Mouse (Mus musculus) urinary bladder, postnatal 36 days (tissue): ENCODE results near the gene Zfhx3.

Experiments
- DNase-seq, 2 experiments: peaks; one replicate each; pipeline ENCODE4 v3.0.0; 2022; ENCODE audit warnings: low spot score in 2 of 2, mixed read lengths in 1 of 2

Zfhx3 gene

GRCm38 (mm10) chr8:108854444-108855102 lies 912.1 kb downstream of the Zfhx3 start:
- no peak for DNase-seq

- no peak for DNase-seq
Measured at GRCm38 (mm10) chr8:108859001-108859400, 916.6 kb downstream of the Zfhx3 start.

GRCm38 (mm10) chr8:108859983-108860382 lies 917.5 kb downstream of the Zfhx3 start:
- DNase-seq = no peak

GRCm38 (mm10) chr8:108863440-108863839 lies 921.0 kb downstream of the Zfhx3 start:
- no peak for DNase-seq

- no peak for DNase-seq
Measured at GRCm38 (mm10) chr8:108866430-108866829, 924.0 kb downstream of the Zfhx3 start.

- no peak for DNase-seq
Measured at GRCm38 (mm10) chr8:108867482-108868258, 925.2 kb downstream of the Zfhx3 start.

- no peak for DNase-seq
Measured at GRCm38 (mm10) chr8:108868259-108869090, 926.0 kb downstream of the Zfhx3 start.

GRCm38 (mm10) chr8:108869420-108869819 lies 927.0 kb downstream of the Zfhx3 start:
- DNase-seq = no peak

- no peak for DNase-seq
Measured at GRCm38 (mm10) chr8:108869935-108870334, 927.5 kb downstream of the Zfhx3 start.

GRCm38 (mm10) chr8:108870371-108870770 lies 927.9 kb downstream of the Zfhx3 start:
- DNase-seq = no peak

GRCm38 (mm10) chr8:108875722-108876121 lies 933.3 kb downstream of the Zfhx3 start:
- no peak for DNase-seq

- DNase-seq = no peak
Measured at GRCm38 (mm10) chr8:108880101-108880500, 937.7 kb downstream of the Zfhx3 start.

GRCm38 (mm10) chr8:108881336-108881735 lies 938.9 kb downstream of the Zfhx3 start:
- DNase-seq = no peak

- DNase-seq = no peak
Measured at GRCm38 (mm10) chr8:108882073-108882472, 939.6 kb downstream of the Zfhx3 start.

GRCm38 (mm10) chr8:108883381-108883780 lies 940.9 kb downstream of the Zfhx3 start:
- no peak for DNase-seq

- no peak for DNase-seq
Measured at GRCm38 (mm10) chr8:108884947-108885346, 942.5 kb downstream of the Zfhx3 start.

GRCm38 (mm10) chr8:108885450-108885849 lies 943.0 kb downstream of the Zfhx3 start:
- peak in 1 of 2 experiments; percentile 19 for DNase-seq

- no peak for DNase-seq
Measured at GRCm38 (mm10) chr8:108885861-108886260, 943.4 kb downstream of the Zfhx3 start.

- DNase-seq = peak; percentile 78 to 79
Measured at GRCm38 (mm10) chr8:108886599-108887255, 944.3 kb downstream of the Zfhx3 start.

GRCm38 (mm10) chr8:108887256-108887615 lies 944.8 kb downstream of the Zfhx3 start:
- DNase-seq = no peak

GRCm38 (mm10) chr8:108887890-108888289 lies 945.4 kb downstream of the Zfhx3 start:
- DNase-seq = no peak

- DNase-seq = no peak
Measured at GRCm38 (mm10) chr8:108888924-108889323, 946.5 kb downstream of the Zfhx3 start.
